Mouse (Mus musculus): ENCODE data around the gene Acot3. TPM values are rescaled to one million over a fixed set of nuclear protein-coding genes. Genes with fewer than 3 reads are reported as not detected.
A peak's percentile ranks its signal among the peaks of the same experiment; 100 is the strongest.
"Not testable (repeated sequence)": the region's sequence is repeated elsewhere in the genome, so short reads cannot be mapped to it uniquely, and the experiment has no call there.

Gene Acot3
- polyA plus RNA-seq, 1 experiment from 2014 or later: 0.70 TPM

DNA sequence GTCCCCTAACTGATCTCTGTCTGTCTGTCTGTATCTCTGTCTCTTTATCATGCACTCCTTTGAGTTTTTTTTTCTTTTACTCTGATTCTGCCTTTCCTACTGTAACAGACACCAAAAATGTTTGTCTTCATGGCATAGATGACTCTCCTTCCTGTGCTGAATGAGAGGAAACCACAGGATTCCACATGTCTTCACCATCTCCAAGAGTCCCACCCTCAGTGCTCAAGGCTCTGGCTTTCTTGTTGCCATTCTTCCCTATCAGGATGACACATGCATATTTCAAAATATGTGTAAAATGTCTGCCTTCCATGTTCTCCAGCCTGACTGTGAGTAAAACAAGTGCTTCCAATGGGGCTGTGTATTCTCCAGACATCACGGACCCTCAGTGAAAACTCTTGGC lies 5.0 kb upstream of the Acot3 start:
- H3K4me2 ChIP-seq: no peak overlapping the region
- H3K9me3 ChIP-seq (replicated peaks): peaks cover 11% of the 10 kb centered on the region; the same call in 1 of the 2 replicates
- H3K4me1 ChIP-seq: no peaks in the 10 kb centered on the region
- H3K4me3 ChIP-seq: no peak overlapping the region
- no peak overlapping the region for H3K27ac ChIP-seq
- no peak overlapping the region for H3K9ac ChIP-seq
- no peak for ATAC-seq
- 96% methylated on average over 1 of the region's 1 CpGs for WGBS
- H3K36me3 ChIP-seq (ENCODE audit: poor library complexity, severe bottlenecking): no peaks in the 10 kb centered on the region
- H3K27me3 ChIP-seq: no peaks in the 10 kb centered on the region

DNA sequence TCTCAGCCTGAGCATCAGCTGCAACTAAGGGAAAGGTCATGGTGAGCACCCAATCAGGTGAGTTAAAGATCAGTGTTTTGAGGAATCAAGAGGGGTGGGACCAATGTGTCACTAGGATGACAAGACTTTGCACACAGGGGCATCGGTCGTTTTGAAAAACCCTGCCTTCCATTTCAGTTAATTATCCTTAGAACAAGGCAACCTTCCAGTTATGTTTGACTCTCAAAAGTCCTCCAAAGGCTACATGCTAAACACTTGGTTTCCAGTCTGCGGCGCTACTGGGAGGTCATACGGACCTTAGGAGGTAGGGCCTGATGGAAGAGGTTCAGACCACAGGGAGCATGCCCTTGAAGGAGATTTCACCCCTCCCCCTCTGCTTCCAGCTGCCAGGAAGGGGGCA lies 1.2 kb upstream of the Acot3 start:
- not testable (repeated sequence) for H3K4me1 ChIP-seq; H3K27ac ChIP-seq; H3K36me3 ChIP-seq (ENCODE audit: poor library complexity, severe bottlenecking); H3K9ac ChIP-seq; H3K4me2 ChIP-seq; H3K4me3 ChIP-seq; ATAC-seq
- Histone ChIP-seq H3K9me3 (replicated peaks) (peaks cover 11% of the 10 kb centered on the region; the same call in 1 of the 2 replicates), H3K27me3 (peaks cover 27% of the 10 kb centered on the region)
- 90% methylated on average over 5 of the region's 5 CpGs for WGBS

DNA sequence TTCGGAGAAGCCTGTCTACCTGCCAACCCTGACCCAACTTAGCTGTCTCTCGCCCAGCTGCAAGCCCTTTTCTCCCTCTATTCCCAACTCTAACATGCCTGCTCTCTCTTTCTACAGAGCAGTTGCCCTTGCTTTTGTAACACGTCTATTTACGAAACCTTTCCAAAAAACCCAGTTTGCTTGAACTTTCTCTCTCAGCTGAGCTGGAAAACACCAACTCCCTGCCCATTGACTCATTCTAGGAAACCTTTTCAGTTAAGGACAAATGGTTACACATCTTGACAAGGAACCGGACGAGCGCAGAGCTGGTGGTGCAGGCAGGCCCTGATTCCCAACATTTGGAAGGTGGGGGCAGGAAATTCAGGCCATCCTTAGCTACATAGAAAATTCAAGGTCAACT lies 665 bp downstream of the Acot3 start:
- 85% methylated on average over 7 of the region's 7 CpGs for WGBS
- Histone ChIP-seq H3K36me3 (ENCODE audit: poor library complexity, severe bottlenecking) (no peaks in the 10 kb centered on the region), H3K9me3 (replicated peaks) (peaks cover 8% of the 10 kb centered on the region; the same call in 1 of the 2 replicates), H3K9ac (no peak overlapping the region), H3K4me2 (no peak overlapping the region), H3K27ac (no peak overlapping the region), H3K4me1 (peaks cover 6% of the 10 kb centered on the region), H3K4me3 (no peak overlapping the region), H3K27me3 (peaks cover 27% of the 10 kb centered on the region)
- ATAC-seq: no peak

DNA sequence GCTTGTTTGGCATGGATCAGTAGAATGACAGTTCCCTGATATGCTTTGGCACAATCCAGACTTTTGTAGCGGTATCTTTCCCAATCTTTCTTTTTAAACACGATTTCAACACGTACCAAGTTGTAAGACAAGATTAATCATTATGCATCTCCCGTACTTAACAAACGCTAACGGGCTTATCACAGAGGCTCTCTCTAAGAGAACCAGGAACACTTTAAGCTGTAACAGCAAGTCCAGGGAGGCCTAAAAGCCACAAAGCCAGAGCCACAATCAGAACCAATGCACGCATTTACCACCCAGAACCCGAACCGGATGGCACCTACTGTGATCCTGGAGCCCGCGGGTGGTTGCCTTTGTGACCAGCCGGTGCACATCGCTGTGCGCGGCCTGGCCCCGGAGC lies 1.2 kb downstream of the Acot3 start:
- Histone ChIP-seq H3K27me3 (peaks cover 27% of the 10 kb centered on the region), H3K4me1 (peaks cover 6% of the 10 kb centered on the region), H3K9me3 (replicated peaks) (peaks cover 4% of the 10 kb centered on the region; the same call in 1 of the 2 replicates), H3K9ac (peak overlapping the region; percentile 57), H3K4me2 (peak overlapping the region; percentile 77), H3K36me3 (ENCODE audit: poor library complexity, severe bottlenecking) (no peaks in the 10 kb centered on the region), H3K4me3 (peak overlapping the region; percentile 46), H3K27ac (no peak overlapping the region)
- ATAC-seq: no peak
- 13% methylated on average over 16 of the region's 16 CpGs for WGBS

DNA sequence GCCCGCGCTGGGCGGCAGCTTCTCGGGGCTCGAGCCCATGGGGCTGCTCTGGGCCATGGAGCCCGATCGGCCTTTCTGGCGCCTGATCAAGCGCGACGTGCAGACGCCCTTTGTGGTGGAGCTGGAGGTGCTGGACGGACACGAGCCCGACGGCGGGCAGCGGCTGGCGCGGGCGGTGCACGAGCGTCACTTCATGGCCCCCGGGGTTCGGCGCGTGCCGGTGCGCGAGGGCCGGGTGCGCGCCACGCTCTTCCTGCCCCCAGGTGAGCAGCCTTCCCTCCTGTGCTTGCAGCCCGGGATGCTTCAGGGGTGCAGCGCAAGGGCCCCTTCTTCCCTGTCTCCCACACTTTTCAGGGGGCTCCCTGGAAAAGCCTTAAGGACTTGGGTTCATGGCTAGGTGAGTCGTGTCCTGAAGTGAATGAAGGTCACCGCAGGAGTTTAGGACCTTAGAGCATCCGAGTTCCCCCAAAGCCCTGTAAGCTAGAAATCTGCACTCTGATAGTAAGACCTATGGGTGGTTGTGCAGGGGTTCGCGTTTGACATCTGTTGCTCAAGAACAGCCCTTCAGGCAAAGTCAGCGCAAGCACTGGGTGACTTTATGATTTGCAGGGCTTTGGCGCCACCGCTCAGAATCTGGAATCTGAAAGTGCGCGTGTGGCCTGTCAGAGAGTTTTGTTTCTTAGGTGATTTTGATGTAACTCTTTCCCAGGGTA lies 1.9 kb downstream of the Acot3 start:
- peak overlapping the region; percentile 46 for H3K4me3 ChIP-seq
- ATAC-seq: no peak
- peak overlapping the region; percentile 57 for H3K9ac ChIP-seq
- no peaks in the 10 kb centered on the region for H3K9me3 ChIP-seq (replicated peaks)
- peak overlapping the region; percentile 77 for H3K4me2 ChIP-seq
- H3K4me1 ChIP-seq: peaks cover 6% of the 10 kb centered on the region
- peaks cover 27% of the 10 kb centered on the region for H3K27me3 ChIP-seq
- H3K36me3 ChIP-seq (ENCODE audit: poor library complexity, severe bottlenecking): no peaks in the 10 kb centered on the region
- 3% methylated on average over 39 of the region's 46 CpGs for WGBS
- no peak overlapping the region for H3K27ac ChIP-seq

DNA sequence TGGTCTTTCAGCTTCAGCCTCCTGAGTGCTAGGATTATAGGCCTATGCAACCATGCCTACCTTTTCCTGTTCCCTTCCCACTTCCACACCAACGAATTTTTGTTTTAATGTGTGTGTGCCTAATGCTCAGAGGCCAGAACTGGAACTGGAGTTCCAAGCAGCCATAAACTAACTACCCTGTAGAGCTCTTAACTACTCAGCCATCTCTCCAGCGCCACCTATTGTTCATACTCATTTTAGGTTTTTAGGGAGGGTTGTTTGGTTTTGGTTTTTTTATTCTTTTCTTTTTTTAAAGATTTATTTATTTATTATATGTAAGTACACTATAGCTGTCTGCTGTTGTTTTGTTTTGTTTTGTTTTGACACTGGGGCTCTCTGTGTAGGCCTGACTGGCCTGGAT lies 9.0 kb downstream of the Acot3 start:
- Histone ChIP-seq H3K27ac (no peak overlapping the region), H3K27me3 (no peaks in the 10 kb centered on the region; the same call in 1 of the 2 replicates), H3K9me3 (replicated peaks) (peaks cover 6% of the 10 kb centered on the region; the same call in 1 of the 2 replicates), H3K4me3 (no peak overlapping the region), H3K9ac (no peak overlapping the region), H3K4me1 (no peaks in the 10 kb centered on the region), H3K36me3 (ENCODE audit: poor library complexity, severe bottlenecking) (no peaks in the 10 kb centered on the region), H3K4me2 (no peak overlapping the region)
- no peak for ATAC-seq
- 43% methylated on average over 2 of the region's 2 CpGs for WGBS

DNA sequence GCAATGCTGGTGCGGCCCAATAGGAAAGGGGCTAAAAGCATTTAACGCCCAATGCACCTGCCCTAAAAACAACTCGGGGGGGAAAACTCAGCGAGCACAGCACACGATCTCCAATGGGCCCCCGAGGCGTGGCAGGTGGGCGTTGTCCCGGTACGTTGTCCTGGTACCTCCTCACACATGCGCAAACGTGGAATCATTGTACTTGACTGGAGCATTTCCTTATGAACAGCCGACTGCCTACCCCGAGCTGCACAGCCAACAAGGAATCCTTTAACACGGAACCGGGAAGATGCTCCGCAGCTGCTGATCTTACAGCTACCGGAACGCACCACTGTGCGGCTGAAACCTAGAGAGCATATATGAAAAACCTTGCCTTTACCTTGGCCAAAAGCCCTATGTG lies 10.4 kb downstream of the Acot3 start:
- Histone ChIP-seq H3K4me3 (no peak overlapping the region), H3K36me3 (ENCODE audit: poor library complexity, severe bottlenecking) (no peaks in the 10 kb centered on the region), H3K4me2 (no peak overlapping the region), H3K9me3 (replicated peaks) (peaks cover 6% of the 10 kb centered on the region; the same call in 1 of the 2 replicates), H3K27ac (no peak overlapping the region), H3K9ac (no peak overlapping the region), H3K27me3 (peaks cover under 1% of the 10 kb centered on the region), H3K4me1 (no peaks in the 10 kb centered on the region)
- ATAC-seq: no peak
- 95% methylated on average over 20 of the region's 20 CpGs for WGBS

DNA sequence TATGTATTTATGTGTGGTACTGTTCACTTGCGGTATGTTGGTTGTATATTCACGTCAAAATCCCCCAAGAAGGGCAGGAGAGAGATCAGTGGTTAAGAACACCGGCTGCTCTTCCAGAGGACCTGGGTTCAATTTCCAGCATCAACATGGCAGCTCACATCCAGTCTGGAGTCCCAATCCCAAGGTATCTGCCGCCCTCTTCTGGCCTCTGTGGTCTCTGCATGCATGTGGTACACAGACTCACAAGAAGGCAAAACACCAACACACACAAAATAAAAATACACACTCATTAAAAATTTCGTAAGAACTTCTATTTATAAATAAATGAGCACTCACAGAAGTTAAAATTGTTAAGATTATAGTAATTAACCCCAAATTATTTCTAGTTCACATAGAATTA lies 11.3 kb downstream of the Acot3 start:
- Histone ChIP-seq H3K9ac (no peak overlapping the region), H3K27me3 (peaks cover 9% of the 10 kb centered on the region), H3K9me3 (replicated peaks) (peaks cover 6% of the 10 kb centered on the region; the same call in 1 of the 2 replicates), H3K36me3 (ENCODE audit: poor library complexity, severe bottlenecking) (no peaks in the 10 kb centered on the region), H3K4me3 (no peak overlapping the region), H3K27ac (no peak overlapping the region), H3K4me2 (no peak overlapping the region), H3K4me1 (no peaks in the 10 kb centered on the region)
- 74% methylated on average over 5 of the region's 5 CpGs for WGBS
- ATAC-seq: no peak

DNA sequence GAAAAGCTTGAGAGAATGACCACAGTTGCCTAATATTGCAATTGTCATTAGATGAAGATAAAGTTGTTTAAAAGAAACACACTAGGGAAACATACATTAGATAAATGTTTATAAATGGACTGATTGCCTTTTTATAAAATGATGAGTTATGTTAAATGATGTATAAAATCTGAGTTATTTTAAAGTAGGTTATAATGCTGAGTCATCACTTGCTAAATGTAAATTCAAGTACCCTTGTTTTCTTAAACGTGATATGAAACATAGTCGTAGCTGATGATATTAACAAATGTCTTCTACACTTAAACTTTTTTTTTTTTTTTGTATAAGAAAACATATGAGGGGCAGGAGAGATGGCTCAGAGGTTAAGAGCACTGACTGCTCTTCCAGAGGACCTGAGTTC lies 11.9 kb downstream of the Acot3 start:
- Histone ChIP-seq H3K4me3 (no peak overlapping the region), H3K4me2 (no peak overlapping the region), H3K9me3 (replicated peaks) (peaks cover 6% of the 10 kb centered on the region; the same call in 1 of the 2 replicates), H3K9ac (no peak overlapping the region), H3K27ac (no peak overlapping the region), H3K36me3 (ENCODE audit: poor library complexity, severe bottlenecking) (no peaks in the 10 kb centered on the region), H3K27me3 (peaks cover 15% of the 10 kb centered on the region), H3K4me1 (no peaks in the 10 kb centered on the region)
- 79% methylated on average over 2 of the region's 2 CpGs for WGBS
- ATAC-seq: no peak

DNA sequence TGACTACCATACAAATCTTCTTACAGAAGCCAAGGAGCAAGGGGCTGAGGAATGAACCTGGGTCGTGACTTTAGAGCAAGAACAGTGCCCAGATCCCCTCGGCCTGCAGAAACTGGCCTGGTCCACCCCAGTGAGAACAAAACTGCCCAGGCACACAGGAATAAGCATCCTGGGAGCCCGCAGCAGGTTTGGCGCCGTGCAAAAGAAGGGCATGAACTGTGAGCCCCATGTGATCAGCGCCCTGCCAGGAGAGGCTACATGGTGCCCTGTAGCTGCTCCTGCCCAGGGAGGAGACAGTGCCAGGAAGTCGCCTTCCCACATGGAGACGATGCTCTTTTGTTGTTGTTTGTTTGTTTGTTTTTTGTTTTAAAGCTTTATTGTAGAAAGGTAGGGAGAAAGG lies 12.7 kb downstream of the Acot3 start:
- H3K4me1 ChIP-seq: 0 out of 2 replicates have a peak, but pooled peaks cover under 1% of the 10 kb centered on the region
- no peak overlapping the region for H3K4me3 ChIP-seq
- H3K4me2 ChIP-seq: no peak overlapping the region
- WGBS: 78% methylated on average over 8 of the region's 8 CpGs
- H3K27ac ChIP-seq: no peak overlapping the region
- no peak for ATAC-seq
- peaks cover 22% of the 10 kb centered on the region for H3K27me3 ChIP-seq
- peaks cover 6% of the 10 kb centered on the region; the same call in 1 of the 2 replicates for H3K9me3 ChIP-seq (replicated peaks)
- no peaks in the 10 kb centered on the region for H3K36me3 ChIP-seq (ENCODE audit: poor library complexity, severe bottlenecking)
- H3K9ac ChIP-seq: no peak overlapping the region

DNA sequence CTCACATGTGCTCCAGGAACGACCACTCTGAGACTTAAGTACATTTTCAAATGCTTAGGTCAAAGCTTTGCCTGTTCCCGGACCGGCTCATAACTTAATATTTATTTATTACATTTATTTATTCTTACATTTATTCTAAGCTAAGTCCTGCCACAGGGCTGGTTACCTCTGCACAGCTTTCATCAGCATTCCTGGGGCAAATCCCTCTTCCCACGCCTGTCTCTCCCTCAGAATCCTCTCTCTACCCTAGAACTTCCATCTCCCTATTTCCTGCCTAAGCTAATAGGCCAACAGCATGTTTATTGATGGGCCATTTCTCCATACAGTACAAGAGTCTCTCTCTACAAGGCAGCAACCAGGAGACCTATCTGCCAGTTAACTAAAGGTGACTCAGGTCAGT lies 15.8 kb downstream of the Acot3 start:
- 87% methylated on average over 4 of the region's 4 CpGs for WGBS
- Histone ChIP-seq H3K36me3 (ENCODE audit: poor library complexity, severe bottlenecking) (no peaks in the 10 kb centered on the region), H3K4me3 (no peak overlapping the region), H3K4me2 (no peak overlapping the region), H3K9me3 (replicated peaks) (peaks cover 3% of the 10 kb centered on the region; the same call in 1 of the 2 replicates), H3K9ac (no peak overlapping the region), H3K27ac (no peak overlapping the region), H3K27me3 (peaks cover 38% of the 10 kb centered on the region), H3K4me1 (0 out of 2 replicates have a peak, but pooled peaks cover 4% of the 10 kb centered on the region)
- no peak for ATAC-seq

DNA sequence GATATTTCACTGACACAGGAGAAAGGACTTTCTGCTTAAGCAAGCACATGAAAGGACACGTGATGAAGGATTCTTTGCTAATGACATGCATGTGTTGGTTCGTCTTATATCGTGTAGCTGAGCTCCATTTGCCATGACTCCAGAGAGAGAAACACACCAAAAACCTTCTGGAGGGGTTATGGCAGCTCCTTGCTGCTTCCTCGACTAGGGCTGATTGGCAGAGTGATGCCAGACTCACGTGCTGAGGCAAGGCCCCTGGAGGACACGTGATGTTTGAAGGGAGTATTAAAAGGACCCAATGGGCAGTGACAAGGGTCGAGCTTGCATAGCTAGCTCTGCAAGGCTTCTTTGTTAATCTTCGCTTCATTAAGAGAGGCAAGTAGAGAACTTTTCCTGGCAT lies 16.4 kb downstream of the Acot3 start:
- Histone ChIP-seq H3K4me2 (no peak overlapping the region), H3K4me3 (no peak overlapping the region), H3K27ac (no peak overlapping the region), H3K27me3 (peaks cover 38% of the 10 kb centered on the region), H3K9me3 (replicated peaks) (0 out of 2 replicates have a peak, but pooled peaks cover under 1% of the 10 kb centered on the region), H3K9ac (no peak overlapping the region), H3K36me3 (ENCODE audit: poor library complexity, severe bottlenecking) (no peaks in the 10 kb centered on the region), H3K4me1 (0 out of 2 replicates have a peak, but pooled peaks cover 4% of the 10 kb centered on the region)
- 54% methylated on average over 8 of the region's 8 CpGs for WGBS
- no peak for ATAC-seq

All from forebrain, embryonic 13.5 days (tissue).